Mouse (Mus musculus): ENCODE results near the gene Gabra6. TPM values are rescaled to one million over a fixed set of nuclear protein-coding genes. Genes with fewer than 3 reads are reported as not detected.

The Gabra6 gene
- polyA plus RNA-seq, 1 experiment from 2014 or later, result not detected

DNA sequence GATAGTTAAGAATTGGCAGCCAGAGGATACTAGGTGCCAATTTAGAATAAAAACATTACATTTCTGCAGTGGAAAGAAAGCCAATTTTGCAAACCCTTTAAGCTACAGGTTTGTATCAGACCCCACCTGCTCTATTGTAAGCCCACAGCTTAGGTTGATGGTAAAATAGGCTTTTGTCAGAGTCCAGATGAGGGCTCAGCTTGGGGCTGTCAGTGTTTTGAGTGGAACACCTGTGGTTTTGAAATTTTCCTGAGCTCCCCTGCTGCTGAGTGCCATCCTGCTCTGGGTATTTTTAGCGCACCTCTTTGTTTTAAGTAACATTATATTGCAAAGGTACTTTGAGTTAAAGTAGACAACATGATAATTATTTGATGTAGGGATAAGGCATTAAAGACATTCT is 10.0 kb downstream of the Gabra6 start:
- whole genome bisulfite sequencing, result 61% methylated on average over 1 of the region's 1 CpGs
- H3K27ac ChIP-seq (ENCODE audit: low read depth), result no peak overlapping the region
- no peaks in the 10 kb centered on the region for H3K9me3 ChIP-seq (ENCODE audit: control insufficient read depth, low read length)
- DNase-seq (ENCODE audit: low spot score) (no peak), ATAC-seq (replicated peaks; ENCODE audit: low FRiP score, low TSS enrichment, low read depth) (no peak)
- no peak overlapping the region for H3K4me3 ChIP-seq (ENCODE audit: low read depth, low read length)
- H3K36me3 ChIP-seq (ENCODE audit: control insufficient read depth, insufficient read depth, low read length), result no peaks in the 10 kb centered on the region
- H3K4me2 ChIP-seq (ENCODE audit: low read length), result no peak overlapping the region
- H3K27me3 ChIP-seq (replicated peaks; ENCODE audit: control insufficient read depth, insufficient read depth, low read length), result no peaks in the 10 kb centered on the region
- no peaks in the 10 kb centered on the region for H3K4me1 ChIP-seq (replicated peaks; ENCODE audit: control insufficient read depth, insufficient read depth, low read length)
- no peak overlapping the region for H3K9ac ChIP-seq (ENCODE audit: low read length)

- Histone ChIP-seq H3K4me2 (ENCODE audit: low read length) (no peak overlapping the region), H3K36me3 (ENCODE audit: control insufficient read depth, insufficient read depth, low read length) (no peaks in the 10 kb centered on the region), H3K4me1 (replicated peaks; ENCODE audit: control insufficient read depth, insufficient read depth, low read length) (no peaks in the 10 kb centered on the region), H3K27me3 (replicated peaks; ENCODE audit: control insufficient read depth, insufficient read depth, low read length) (no peaks in the 10 kb centered on the region), H3K9me3 (ENCODE audit: control insufficient read depth, low read length) (no peaks in the 10 kb centered on the region), H3K9ac (ENCODE audit: low read length) (no peak overlapping the region), H3K4me3 (ENCODE audit: low read depth, low read length) (no peak overlapping the region), H3K27ac (ENCODE audit: low read depth) (no peak overlapping the region)
- no peak for DNase-seq (ENCODE audit: low spot score)
- 75% methylated on average over 2 of the region's 2 CpGs for whole genome bisulfite sequencing
- ATAC-seq (replicated peaks; ENCODE audit: low FRiP score, low TSS enrichment, low read depth), result no peak
Measured at GRCm38 (mm10) chr11:42309086-42309485, 11.8 kb downstream of the Gabra6 start.

GRCm38 (mm10) chr11:42306095-42306494 is 14.8 kb downstream of the Gabra6 start:
- no peaks in the 10 kb centered on the region for H3K36me3 ChIP-seq (ENCODE audit: control insufficient read depth, insufficient read depth, low read length)
- H3K4me2 ChIP-seq (ENCODE audit: low read length), result no peak overlapping the region
- DNase-seq (ENCODE audit: low spot score), result no peak
- no peaks in the 10 kb centered on the region for H3K4me1 ChIP-seq (replicated peaks; ENCODE audit: control insufficient read depth, insufficient read depth, low read length)
- WGBS, result 88% methylated on average over 1 of the region's 1 CpGs
- ATAC-seq (replicated peaks; ENCODE audit: low FRiP score, low TSS enrichment, low read depth), result no peak
- no peak overlapping the region for H3K9ac ChIP-seq (ENCODE audit: low read length)
- H3K27me3 ChIP-seq (replicated peaks; ENCODE audit: control insufficient read depth, insufficient read depth, low read length), result no peaks in the 10 kb centered on the region
- no peak overlapping the region for H3K27ac ChIP-seq (ENCODE audit: low read depth)
- no peaks in the 10 kb centered on the region for H3K9me3 ChIP-seq (ENCODE audit: control insufficient read depth, low read length)
- H3K4me3 ChIP-seq (ENCODE audit: low read depth, low read length), result no peak overlapping the region

DNA sequence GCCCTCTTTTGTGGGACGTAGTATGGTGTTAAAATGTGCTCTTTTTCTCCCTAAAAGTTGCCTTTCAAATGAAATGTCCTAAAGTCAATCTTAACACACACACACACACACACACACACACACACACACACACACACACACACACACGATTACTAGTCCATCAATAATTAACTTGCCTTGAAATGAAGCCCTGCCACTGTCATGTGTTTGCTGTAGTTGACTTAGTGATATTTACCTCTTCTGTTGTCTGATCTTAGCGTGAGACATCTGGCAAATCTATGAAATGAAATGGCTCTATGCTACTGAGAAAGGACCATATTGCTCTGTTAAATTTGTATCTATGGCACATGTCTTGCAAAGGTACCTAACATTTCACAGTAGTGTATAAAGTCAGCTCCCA is 61.9 kb downstream of the Gabra6 start:
- Histone ChIP-seq H3K9ac (ENCODE audit: low read length) (no peak overlapping the region), H3K4me3 (ENCODE audit: low read depth, low read length) (no peak overlapping the region), H3K27ac (ENCODE audit: low read depth) (no peak overlapping the region), H3K36me3 (ENCODE audit: control insufficient read depth, insufficient read depth, low read length) (no peaks in the 10 kb centered on the region), H3K4me2 (ENCODE audit: low read length) (no peak overlapping the region), H3K4me1 (replicated peaks; ENCODE audit: control insufficient read depth, insufficient read depth, low read length) (no peaks in the 10 kb centered on the region), H3K27me3 (replicated peaks; ENCODE audit: control insufficient read depth, insufficient read depth, low read length) (no peaks in the 10 kb centered on the region), H3K9me3 (ENCODE audit: control insufficient read depth, low read length) (no peaks in the 10 kb centered on the region)
- DNase-seq (ENCODE audit: low spot score) (no peak), ATAC-seq (replicated peaks; ENCODE audit: low FRiP score, low TSS enrichment, low read depth) (no peak)
- 52% methylated on average over 3 of the region's 3 CpGs for WGBS

Other genes starting within 250 kb of the Gabra6 start
- gene Gabra1, start 138.1 kb downstream of the Gabra6 start, polyA plus RNA-seq (2014; fragmentation: Nextera tagmentation; extraction: Ambion mirVana), result 4.3 and 4.4 TPM in 2 replicates
- gene Gabrb2, start 98.7 kb upstream of the Gabra6 start, polyA plus RNA-seq (2014; fragmentation: Nextera tagmentation; extraction: Ambion mirVana), result 2.2 and 2.5 TPM in 2 replicates